Mouse (Mus musculus): ENCODE measurements around the gene Pex14.

- TF ChIP-seq CTCF (IDR thresholded peaks at IDR 0.05) (no peak), EP300 (IDR thresholded peaks at IDR 0.05; ENCODE audit: insufficient read depth, low read depth, low read length) (no peak), POLR2A (IDR thresholded peaks at IDR 0.05; ENCODE audit: insufficient read depth, low read depth, low read length) (no peak)
Measured at GRCm38 (mm10) chr4:148940674-148941211, 158.9 kb downstream of the Pex14 start.

All from heart, adult 2 months (tissue).